Mouse (Mus musculus) midbrain, embryonic 14.5 days (tissue): ENCODE results near the gene Gm21969. TPM values are rescaled to one million over a fixed set of nuclear protein-coding genes. Genes with fewer than 3 reads are reported as not detected.

ENCODE experiments used
- ATAC-seq: fragments of 200-750 bp; cut with Nextera tagmentation; 2 replicates; pipeline ENCODE4 v1.8.0; 2017; ENCODE audit warnings: moderate number of reproducible peaks, moderate library complexity; ENCODE audit not compliant: low FRiP score, low TSS enrichment
- DNase-seq: peaks from one replicate; pipeline ENCODE4 v3.0.0-alpha.2; 2015
- H3K27ac ChIP-seq: fragments of 300-500 bp; sonication (generic); replicated peaks from 2 replicates; pipeline ENCODE4 v1.5.1; 2014; ENCODE audit warnings: mild to moderate bottlenecking, low read depth, low read length, moderate library complexity
- H3K27me3 ChIP-seq: fragments of 300-500 bp; sonication (generic); 2 replicates; pipeline ENCODE4 v1.6.1; 2014; ENCODE audit warnings: low read length, control low read depth, mixed read lengths; ENCODE audit not compliant: control insufficient read depth, insufficient read depth
- H3K36me3 ChIP-seq: fragments of 300-500 bp; sonication (generic); 2 replicates; pipeline ENCODE4 v1.6.1; 2014; ENCODE audit warnings: low read length, control low read depth; ENCODE audit not compliant: control insufficient read depth, insufficient read depth
- H3K4me1 ChIP-seq: fragments of 300-500 bp; sonication (generic); 2 replicates; pipeline ENCODE4 v1.6.1; 2014; ENCODE audit warnings: mild to moderate bottlenecking, antibody characterized with exemption, low read length, control low read depth; ENCODE audit not compliant: control insufficient read depth, insufficient read depth
- H3K4me2 ChIP-seq: fragments of 300-500 bp; sonication (generic); 2 replicates; pipeline ENCODE4 v1.6.1; 2014; ENCODE audit warnings: mild to moderate bottlenecking, low read length, moderate library complexity
- H3K4me3 ChIP-seq: fragments of 300-500 bp; sonication (generic); replicated peaks from 2 replicates; pipeline ENCODE4 v1.5.1; 2014; ENCODE audit warnings: low read depth, low read length
- H3K9ac ChIP-seq: fragments of 300-500 bp; sonication (generic); replicated peaks from 2 replicates; pipeline ENCODE4 v1.6.1; 2014; ENCODE audit warnings: mild to moderate bottlenecking, low read length, moderate library complexity
- H3K9me3 ChIP-seq: fragments of 300-500 bp; sonication (generic); 2 replicates; pipeline ENCODE4 v1.6.1; 2016; ENCODE audit warnings: low read length, control low read depth, mixed read lengths; ENCODE audit not compliant: control insufficient read depth
- WGBS: fragments of 180-500 bp; shearing (Covaris S2); extraction: QIAGEN DNeasy Blood & Tissue Kit; methylation state at CpG from one replicate; pipeline ENCODE4 v1.1.7; 2014; 5-methylcytosine and 5-hydroxymethylcytosine counted together
- polyA plus RNA-seq: library from polyadenylated mRNA; unstranded; fragments of >200 nt; fragmentation: Nextera tagmentation; extraction: Ambion mirVana; gene quantifications from 2 replicates; pipeline ENCODE4 v1.2.1, GENCODE M21; 2014

Gm21969 gene
- polyA plus RNA-seq, 1 experiment from 2014 or later, result not detected

- Histone ChIP-seq H3K4me3 (no peak overlapping the region), H3K36me3 (no peaks in the 10 kb centered on the region; the same call in 1 of the 2 replicates), H3K4me1 (peaks cover 25% of the 10 kb centered on the region), H3K9ac (no peak overlapping the region), H3K27me3 (no peaks in the 10 kb centered on the region), H3K9me3 (no peaks in the 10 kb centered on the region), H3K4me2 (no peak overlapping the region), H3K27ac (no peak overlapping the region)
- WGBS, result 78% methylated on average over 6 of the region's 6 CpGs
- ATAC-seq, result no peak
- DNase-seq, result no peak
These were observed 16.8 kb downstream of the Gm21969 start for GRCm38 (mm10) chr4:139619765-139620164.

GRCm38 (mm10) chr4:139622373-139623282 is 19.6 kb downstream of the Gm21969 start, which contains the start of gene Aldh4a1:
Gene Aldh4a1 (plus strand): TSS chr4:139622866.
- Histone ChIP-seq H3K4me1 (peaks cover 17% of the 10 kb centered on the region), H3K4me2 (peak within 1 kb of the TSS; percentile 86), H3K27ac (peak within 1 kb of the TSS; percentile 90), H3K27me3 (no peaks in the 10 kb centered on the region), H3K9ac (peak within 1 kb of the TSS; percentile 65), H3K36me3 (0 out of 2 replicates have a peak, but pooled peaks cover 2% of the 10 kb centered on the region), H3K9me3 (no peaks in the 10 kb centered on the region), H3K4me3 (peak within 1 kb of the TSS; percentile 71)
- peak; percentile 100 for ATAC-seq
- peak; percentile 95 for DNase-seq
- under 1% methylated on average over 33 of the region's 38 CpGs for WGBS

- 0 out of 2 replicates have a peak, but pooled peaks cover 3% of the 10 kb centered on the region for H3K36me3 ChIP-seq
- H3K27me3 ChIP-seq, result no peaks in the 10 kb centered on the region
- no peaks in the 10 kb centered on the region for H3K9me3 ChIP-seq
- WGBS, result 29% methylated on average over 21 of the region's 21 CpGs
- peak overlapping the region; percentile 71 for H3K4me3 ChIP-seq
- H3K4me1 ChIP-seq, result peaks cover 17% of the 10 kb centered on the region
- ATAC-seq (no peak), DNase-seq (no peak)
- H3K27ac ChIP-seq, result peak overlapping the region; percentile 90; the same call in 1 of the 2 replicates
- peak overlapping the region; percentile 65 for H3K9ac ChIP-seq
- peak overlapping the region; percentile 86 for H3K4me2 ChIP-seq
These were observed 20.6 kb downstream of the Gm21969 start for GRCm38 (mm10) chr4:139623434-139624115.

- Histone ChIP-seq H3K4me1 (peaks cover 17% of the 10 kb centered on the region), H3K36me3 (0 out of 2 replicates have a peak, but pooled peaks cover 3% of the 10 kb centered on the region), H3K9ac (0 out of 2 replicates have a peak overlapping the region, but pooled peaks have one; percentile 9), H3K27me3 (no peaks in the 10 kb centered on the region), H3K27ac (no peak overlapping the region), H3K9me3 (no peaks in the 10 kb centered on the region), H3K4me3 (peak overlapping the region; percentile 71), H3K4me2 (peak overlapping the region; percentile 86)
- no peak for ATAC-seq
- DNase-seq, result no peak
- 70% methylated on average over 5 of the region's 5 CpGs for WGBS
These were observed 21.1 kb downstream of the Gm21969 start for GRCm38 (mm10) chr4:139624116-139624489.

- Histone ChIP-seq H3K9ac (no peak overlapping the region), H3K9me3 (no peaks in the 10 kb centered on the region)
- WGBS, result 84% methylated on average over 10 of the region's 10 CpGs
These were observed 21.7 kb downstream of the Gm21969 start for GRCm38 (mm10) chr4:139624706-139625105.

GRCm38 (mm10) chr4:139627361-139627760 is 24.4 kb downstream of the Gm21969 start:
- Histone ChIP-seq H3K9me3 (no peaks in the 10 kb centered on the region), H3K4me2 (no peak overlapping the region), H3K4me1 (peaks cover 14% of the 10 kb centered on the region), H3K27me3 (no peaks in the 10 kb centered on the region), H3K4me3 (no peak overlapping the region), H3K27ac (no peak overlapping the region), H3K36me3 (0 out of 2 replicates have a peak, but pooled peaks cover 3% of the 10 kb centered on the region), H3K9ac (no peak overlapping the region)
- DNase-seq, result no peak
- 94% methylated on average over 11 of the region's 11 CpGs for WGBS
- ATAC-seq, result no peak

More at GRCm38 (mm10) chr4:139624706-139625105, 21.7 kb downstream of the Gm21969 start:
- peaks cover 17% of the 10 kb centered on the region for H3K4me1 ChIP-seq
- ATAC-seq (no peak), DNase-seq (no peak)
- H3K27me3 ChIP-seq, result no peaks in the 10 kb centered on the region
- 0 out of 2 replicates have a peak, but pooled peaks cover 3% of the 10 kb centered on the region for H3K36me3 ChIP-seq
- no peak overlapping the region; the same call in 1 of the 2 replicates for H3K4me2 ChIP-seq
- H3K27ac ChIP-seq, result no peak overlapping the region
- H3K4me3 ChIP-seq, result no peak overlapping the region

GRCm38 (mm10) chr4:139630171-139630570 is 27.2 kb downstream of the Gm21969 start:
- no peak overlapping the region for H3K27ac ChIP-seq
- WGBS, result 76% methylated on average over 10 of the region's 10 CpGs
- ATAC-seq, result no peak

GRCm38 (mm10) chr4:139631141-139631540 is 28.2 kb downstream of the Gm21969 start:
- H3K27me3 ChIP-seq, result no peaks in the 10 kb centered on the region
- H3K4me2 ChIP-seq, result no peak overlapping the region
- H3K9ac ChIP-seq, result no peak overlapping the region
- peaks cover 12% of the 10 kb centered on the region; the same call in 1 of the 2 replicates for H3K36me3 ChIP-seq
- H3K4me3 ChIP-seq, result no peak overlapping the region
- H3K27ac ChIP-seq, result no peak overlapping the region
- ATAC-seq (no peak), DNase-seq (no peak)
- H3K4me1 ChIP-seq, result no peaks in the 10 kb centered on the region
- no peaks in the 10 kb centered on the region for H3K9me3 ChIP-seq
- WGBS, result 81% methylated on average over 5 of the region's 5 CpGs

More at GRCm38 (mm10) chr4:139630171-139630570, 27.2 kb downstream of the Gm21969 start:
- no peak for DNase-seq
- Histone ChIP-seq H3K4me2 (no peak overlapping the region), H3K4me1 (no peaks in the 10 kb centered on the region), H3K9me3 (no peaks in the 10 kb centered on the region), H3K36me3 (peaks cover 6% of the 10 kb centered on the region; the same call in 1 of the 2 replicates), H3K27me3 (no peaks in the 10 kb centered on the region), H3K9ac (no peak overlapping the region), H3K4me3 (no peak overlapping the region)
